ENCODE assay signal across 50 mouse cellular contexts in genomic region chr4:34893479-34893878, GRCm38 (mm10). TPM values are rescaled to one million over a fixed set of nuclear protein-coding genes. Genes with fewer than 3 reads are reported as not detected.
"Had no signal": no experiment of that assay in that cellular context is flagged by ENCODE, and none has a peak within 500 bp of the region (broad histone marks: within the 10 kb centered on the region; RNA-seq: fewer than 3 reads in every experiment).

Cga (plus strand) TSS chr4:34893779.

- H3K4me2 ChIP-seq: heart, embryonic 12.5 days; heart, embryonic 13.5 days; heart, embryonic 15.5 days; hindbrain, embryonic 12.5 days; hindbrain, embryonic 13.5 days; hindbrain, embryonic 14.5 days; hindbrain, embryonic 15.5 days; intestine, embryonic 15.5 days; kidney, embryonic 15.5 days had no signal

- H3K27ac ChIP-seq: heart, embryonic 13.5 days; heart, embryonic 15.5 days; hindbrain, embryonic 10.5 days; hindbrain, embryonic 12.5 days; hindbrain, embryonic 13.5 days; hindbrain, embryonic 14.5 days; hindbrain, embryonic 15.5 days; hindbrain, postnatal 0 days; intestine, embryonic 15.5 days; kidney, embryonic 15.5 days; kidney, postnatal 0 days; layer of hippocampus, adult 2 months; left cerebral cortex, adult 2 months had no signal

- H3K4me3 ChIP-seq: heart, embryonic 12.5 days; heart, embryonic 13.5 days; heart, embryonic 15.5 days; hindbrain, embryonic 10.5 days; hindbrain, embryonic 12.5 days; hindbrain, embryonic 13.5 days; hindbrain, embryonic 15.5 days; intestine, embryonic 15.5 days; kidney, embryonic 15.5 days; layer of hippocampus, adult 2 months; left cerebral cortex, adult 2 months had no signal

- H3K9me3 ChIP-seq: heart, embryonic 12.5 days; heart, embryonic 13.5 days; heart, embryonic 15.5 days; hindbrain, embryonic 10.5 days; hindbrain, embryonic 12.5 days; hindbrain, embryonic 13.5 days; hindbrain, embryonic 15.5 days; intestine, embryonic 15.5 days; kidney, embryonic 15.5 days had no signal

- H3K9ac ChIP-seq: heart, embryonic 12.5 days; heart, embryonic 13.5 days; heart, embryonic 15.5 days; hindbrain, embryonic 12.5 days; hindbrain, embryonic 13.5 days; hindbrain, embryonic 14.5 days; hindbrain, embryonic 15.5 days; intestine, embryonic 15.5 days; kidney, embryonic 15.5 days had no signal

- H3K4me1 ChIP-seq: hindbrain, embryonic 10.5 days; hindbrain, embryonic 12.5 days; hindbrain, embryonic 13.5 days; hindbrain, embryonic 15.5 days; intestine, embryonic 15.5 days; kidney, embryonic 15.5 days had no signal

- H3K36me3 ChIP-seq: heart, embryonic 12.5 days; heart, embryonic 13.5 days; heart, embryonic 15.5 days; hindbrain, embryonic 10.5 days; hindbrain, embryonic 12.5 days; hindbrain, embryonic 13.5 days; hindbrain, embryonic 15.5 days; intestine, embryonic 15.5 days; kidney, embryonic 15.5 days had no signal

- DNase-seq: heart, postnatal 10 days; heart, postnatal 14 days; heart, postnatal 36 days; heart, postnatal 4 days; kidney, adult 11 months; kidney, adult 18-20 months; kidney, adult 2 months; kidney, adult 8-10 months; kidney, adult 9 months; kidney, postnatal 10 days; kidney, postnatal 14 days; kidney, postnatal 25 days; kidney, postnatal 36 days; kidney, postnatal 4 days; layer of hippocampus, adult 9-11 months; layer of hippocampus, postnatal 36 days had no signal

- H3K27me3 ChIP-seq: intestine, embryonic 15.5 days had no signal

- ATAC-seq: hindbrain, embryonic 16.5 days; hindbrain, postnatal 0 days; inflammation-experienced regulatory T-cells, adult 6 months; intestine, embryonic 15.5 days; intestine, embryonic 16.5 days; intestine, postnatal 0 days had no signal

RNA-seq across cellular contexts. Expression of gene Cga, which starts in this region (rescaled TPM):
- total RNA-seq: heart, postnatal 10 days; heart, postnatal 14 days; heart, postnatal 25 days; heart, postnatal 36 days; heart, postnatal 4 days; hematopoietic stem cell, adult 5-6 weeks; hindbrain, postnatal 0 days; layer of hippocampus, adult 18-20 months; layer of hippocampus, adult 2 months; layer of hippocampus, adult 8-10 months; layer of hippocampus, postnatal 10 days; layer of hippocampus, postnatal 14 days; layer of hippocampus, postnatal 25 days; layer of hippocampus, postnatal 36 days; left cerebral cortex, adult 18-20 months; left cerebral cortex, adult 2 months had no signal
- polyA plus RNA-seq: heart, embryonic 12.5 days; heart, embryonic 13.5 days; heart, embryonic 14.5 days; heart, embryonic 15.5 days; heart, embryonic 16.5 days; heart, postnatal 0 days; hindbrain, embryonic 11.5 days; hindbrain, embryonic 13.5 days; hindbrain, embryonic 14.5 days; hindbrain, embryonic 15.5 days; hindbrain, postnatal 0 days; inflammation-experienced regulatory T-cells, adult 6 months; intestine, embryonic 14.5 days; intestine, embryonic 15.5 days; intestine, embryonic 16.5 days; intestine, postnatal 0 days; kidney, adult 2 months; kidney, embryonic 14.5 days; kidney, embryonic 15.5 days; kidney, embryonic 16.5 days; kidney, postnatal 0 days; large intestine, adult 2 months had no signal
